Mouse (Mus musculus) stomach, postnatal 0 days (tissue): ENCODE measurements at regions not wholly inside any gene's neighbourhood (a gene's known extent, or its start where the extent isn't known, plus 50 kb on each side); places are given as distances from the start of the nearest gene placed in this dataset.
"Not testable (repeated sequence)": the region's sequence is repeated elsewhere in the genome, so short reads cannot be mapped to it uniquely, and the experiment has no call there.

Source experiments
- ATAC-seq: fragments of 200-750 bp; cut with Nextera tagmentation; 2 replicates; pipeline ENCODE4 v1.8.0; 2017; ENCODE audit not compliant: low FRiP score, low TSS enrichment
- DNase-seq: peaks from one replicate; pipeline ENCODE4 v3.0.0-alpha.2; 2016; ENCODE audit warnings: low spot score
- H3K27ac ChIP-seq: fragments of 300-500 bp; sonication (generic); replicated peaks from 2 replicates; pipeline ENCODE4 v1.5.1; 2014; ENCODE audit warnings: mild to moderate bottlenecking, control low read depth
- H3K27me3 ChIP-seq: fragments of 300-500 bp; sonication (generic); 2 replicates; pipeline ENCODE4 v1.6.1; 2014; ENCODE audit warnings: low read length; ENCODE audit not compliant: control insufficient read depth, insufficient read depth
- H3K36me3 ChIP-seq: fragments of 300-500 bp; sonication (generic); 2 replicates; pipeline ENCODE4 v1.6.1; 2014; ENCODE audit warnings: low read length, mixed read lengths; ENCODE audit not compliant: control insufficient read depth, insufficient read depth
- H3K4me1 ChIP-seq: fragments of 300-500 bp; sonication (generic); replicated peaks from 2 replicates; pipeline ENCODE4 v1.6.1; 2014; ENCODE audit warnings: antibody characterized with exemption; ENCODE audit not compliant: control insufficient read depth, insufficient read depth
- H3K4me2 ChIP-seq: fragments of 300-500 bp; sonication (generic); replicated peaks from 2 replicates; pipeline ENCODE4 v1.6.1; 2014; ENCODE audit warnings: low read depth, mild to moderate bottlenecking, control low read depth, moderate library complexity
- H3K4me3 ChIP-seq: fragments of 300-500 bp; sonication (generic); 2 replicates; pipeline ENCODE4 v1.5.1; 2014; ENCODE audit warnings: low read depth, low read length, control low read depth
- H3K9ac ChIP-seq: fragments of 300-500 bp; sonication (generic); 2 replicates; pipeline ENCODE4 v1.6.1; 2014; ENCODE audit warnings: mild to moderate bottlenecking, low read length, control low read depth, mixed read lengths
- H3K9me3 ChIP-seq: fragments of 300-500 bp; sonication (generic); 2 replicates; pipeline ENCODE4 v1.6.1; 2016; ENCODE audit warnings: low read length; ENCODE audit not compliant: control insufficient read depth
- CTCF ChIP-seq: IDR thresholded peaks from 2 replicates; pipeline ENCODE4 v1.5.1; 2016; ENCODE audit warnings: antibody characterized with exemption, low read depth, mild to moderate bottlenecking, moderate library complexity
- EP300 ChIP-seq: optimal IDR thresholded peaks from 2 replicates; pipeline ENCODE3; 2016; ENCODE audit warnings: antibody characterized with exemption
- WGBS: fragments of 180-500 bp; shearing (Covaris S2); extraction: QIAGEN DNeasy Blood & Tissue Kit; methylation state at CpG from one replicate; pipeline ENCODE4 v1.1.7; 2014; 5-methylcytosine and 5-hydroxymethylcytosine counted together

GRCm38 (mm10) chr8:96429708-96430107, 541.4 kb upstream of the Got2 start:
- H3K4me3 ChIP-seq, result no peak overlapping the region
- WGBS, result 34% methylated on average over 1 of the region's 1 CpGs
- ATAC-seq (no peak), DNase-seq (no peak)
- no peaks in the 10 kb centered on the region for H3K9me3 ChIP-seq
- H3K27ac ChIP-seq, result no peak overlapping the region
- no peak overlapping the region for H3K9ac ChIP-seq
- TF ChIP-seq EP300, result no peak
- no peak for TF ChIP-seq CTCF
- no peaks in the 10 kb centered on the region for H3K27me3 ChIP-seq
- no peaks in the 10 kb centered on the region for H3K36me3 ChIP-seq
- no peak overlapping the region for H3K4me2 ChIP-seq
- no peaks in the 10 kb centered on the region for H3K4me1 ChIP-seq

GRCm38 (mm10) chr8:96426900-96427299, 538.6 kb upstream of the Got2 start:
- Histone ChIP-seq H3K9me3 (no peaks in the 10 kb centered on the region), H3K27me3 (no peaks in the 10 kb centered on the region), H3K4me1 (no peaks in the 10 kb centered on the region), H3K27ac (no peak overlapping the region), H3K4me3 (no peak overlapping the region), H3K4me2 (no peak overlapping the region), H3K36me3 (no peaks in the 10 kb centered on the region), H3K9ac (no peak overlapping the region)
- ATAC-seq, result no peak
- TF ChIP-seq CTCF, result peak; percentile 40
- no peak for TF ChIP-seq EP300
- WGBS, result 53% methylated on average over 1 of the region's 1 CpGs
- DNase-seq, result no peak

- no peak for DNase-seq
- Histone ChIP-seq H3K4me1 (no peaks in the 10 kb centered on the region), H3K36me3 (no peaks in the 10 kb centered on the region), H3K27ac (no peak overlapping the region), H3K9ac (no peak overlapping the region), H3K4me3 (no peak overlapping the region), H3K4me2 (no peak overlapping the region), H3K27me3 (no peaks in the 10 kb centered on the region), H3K9me3 (no peaks in the 10 kb centered on the region)
- TF ChIP-seq EP300 (no peak), CTCF (no peak)
- ATAC-seq, result no peak
- 51% methylated on average over 1 of the region's 1 CpGs for WGBS
Measured at GRCm38 (mm10) chr8:96409601-96410000, 521.3 kb upstream of the Got2 start.

GRCm38 (mm10) chr8:96404549-96405145, 516.3 kb upstream of the Got2 start:
- H3K4me3 ChIP-seq, result no peak overlapping the region
- no peak for TF ChIP-seq EP300
- TF ChIP-seq CTCF, result no peak
- H3K4me2 ChIP-seq, result no peak overlapping the region
- H3K9me3 ChIP-seq, result no peaks in the 10 kb centered on the region
- WGBS, result 85% methylated on average over 15 of the region's 15 CpGs
- no peak for DNase-seq
- no peaks in the 10 kb centered on the region for H3K4me1 ChIP-seq
- H3K27me3 ChIP-seq, result no peaks in the 10 kb centered on the region
- no peak for ATAC-seq
- H3K36me3 ChIP-seq, result no peaks in the 10 kb centered on the region
- H3K27ac ChIP-seq, result no peak overlapping the region
- no peak overlapping the region for H3K9ac ChIP-seq

- Histone ChIP-seq H3K4me2 (no peak overlapping the region), H3K9me3 (no peaks in the 10 kb centered on the region), H3K9ac (no peak overlapping the region), H3K4me1 (no peaks in the 10 kb centered on the region), H3K4me3 (no peak overlapping the region), H3K27me3 (no peaks in the 10 kb centered on the region), H3K36me3 (no peaks in the 10 kb centered on the region), H3K27ac (no peak overlapping the region)
- TF ChIP-seq EP300 (no peak), CTCF (no peak)
- ATAC-seq, result no peak
- DNase-seq, result no peak
- 43% methylated on average over 3 of the region's 3 CpGs for WGBS
Measured at GRCm38 (mm10) chr8:96403669-96404068, 515.3 kb upstream of the Got2 start.

GRCm38 (mm10) chr8:96399381-96399780, 511.0 kb upstream of the Got2 start:
- not testable (repeated sequence) for H3K4me3 ChIP-seq, DNase-seq, H3K36me3 ChIP-seq, H3K9me3 ChIP-seq, H3K9ac ChIP-seq, ATAC-seq, H3K4me1 ChIP-seq, H3K4me2 ChIP-seq, H3K27me3 ChIP-seq, H3K27ac ChIP-seq
- 82% methylated on average over 4 of the region's 4 CpGs for WGBS
